Mouse (Mus musculus): ENCODE results near the gene Tle6. TPM values are rescaled to one million over a fixed set of nuclear protein-coding genes. Genes with fewer than 3 reads are reported as not detected.
A peak's percentile ranks its signal among the peaks of the same experiment; 100 is the strongest.

Gene Tle6
- total and polyA plus RNA-seq, 3 experiments: 17.5 to 49.5 (median 44.3) TPM

DNA sequence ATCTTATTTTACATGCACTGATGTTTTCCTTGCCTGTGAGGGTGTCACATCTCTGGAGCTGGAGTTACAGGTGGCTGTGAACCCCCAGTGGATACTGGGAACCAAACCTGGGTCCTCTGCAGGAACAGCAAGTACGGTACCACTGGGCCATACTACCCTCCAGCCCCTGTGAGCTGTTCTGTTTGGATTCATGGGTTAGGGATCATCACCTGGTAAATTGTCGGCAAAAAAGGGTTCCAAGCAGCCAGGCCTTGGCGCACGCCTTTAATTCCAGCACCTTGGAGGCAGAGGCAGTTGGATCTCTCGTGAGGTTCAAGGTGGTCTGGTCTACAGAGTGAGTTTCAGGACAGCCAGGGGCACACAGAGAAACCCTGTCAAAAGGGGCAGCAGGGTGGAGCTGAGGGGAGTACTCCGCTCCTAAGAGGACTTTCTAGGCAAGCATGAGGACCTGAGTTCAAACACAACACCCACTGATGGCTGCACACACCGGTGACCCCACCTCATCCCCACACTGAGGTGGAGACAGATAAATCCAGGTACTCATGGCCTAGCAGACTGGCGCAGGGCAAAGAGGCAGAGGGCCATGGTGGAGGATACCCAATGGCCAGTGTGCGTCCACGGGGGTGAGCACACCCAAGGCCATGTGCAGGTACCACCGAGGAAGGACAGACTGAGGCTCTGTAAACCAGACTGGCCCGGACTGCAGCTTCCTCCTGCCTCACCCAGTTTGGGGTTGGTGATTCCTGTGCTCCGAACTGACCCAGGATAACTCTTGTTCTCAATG is 53.9 kb downstream of the Tle6 start:
- DNase-seq (ENCODE audit: low spot score) (no peak), ATAC-seq (ENCODE audit: extremely low read depth, insufficient number of reproducible peaks, low FRiP score, poor library complexity, severe bottlenecking) (no peak)
- TF ChIP-seq POLR2AphosphoS5 (IDR thresholded peaks at IDR 0.05; ENCODE audit: insufficient replicate concordance, low read depth, low read length): no peak
- no peak for TF ChIP-seq CTCF (IDR thresholded peaks at IDR 0.05; ENCODE audit: low read depth, low read length)
- Histone ChIP-seq H3K4me3 (ENCODE audit: low read depth, low read length) (0 out of 2 replicates have a peak overlapping the region, but pooled peaks have one; percentile 1), H3K27me3 (ENCODE audit: insufficient read depth, low read length) (no peaks in the 10 kb centered on the region), H3K4me1 (ENCODE audit: insufficient read depth, low read depth, low read length) (peaks cover 78% of the 10 kb centered on the region), H3K36me3 (replicated peaks) (peaks cover 18% of the 10 kb centered on the region), H3K9me3 (replicated peaks) (no peaks in the 10 kb centered on the region)

DNA sequence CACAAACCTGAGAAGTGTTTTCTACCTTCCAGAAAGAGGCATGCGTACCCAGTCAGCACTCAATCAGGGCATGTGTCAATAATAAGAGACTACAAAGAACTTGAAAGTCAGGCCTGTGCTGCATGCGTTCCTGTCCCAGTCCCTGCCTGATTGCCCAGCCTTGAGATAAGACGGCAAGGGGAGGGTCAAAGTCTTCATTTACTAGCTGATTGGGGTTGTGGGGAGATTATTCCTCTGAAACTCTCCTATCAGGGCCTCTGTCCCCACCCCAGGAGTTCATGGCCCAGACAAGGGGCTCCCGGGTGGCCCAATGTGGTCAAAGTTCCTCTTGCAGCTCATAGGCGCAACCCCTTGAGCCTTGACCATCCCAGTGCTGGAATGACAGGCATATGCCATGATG is 54.5 kb downstream of the Tle6 start:
- DNase-seq (ENCODE audit: low spot score) (no peak), ATAC-seq (ENCODE audit: extremely low read depth, insufficient number of reproducible peaks, low FRiP score, poor library complexity, severe bottlenecking) (no peak)
- TF ChIP-seq GATA2 (IDR thresholded peaks at IDR 0.05; ENCODE audit: borderline replicate concordance, low read depth, low read length) (no peak), GATA1 (IDR thresholded peaks at IDR 0.05; ENCODE audit: borderline replicate concordance, low read length) (no peak), CTCF (IDR thresholded peaks at IDR 0.05; ENCODE audit: low read depth, low read length) (no peak), POLR2AphosphoS5 (IDR thresholded peaks at IDR 0.05; ENCODE audit: insufficient replicate concordance, low read depth, low read length) (no peak), TAL1 (conservative IDR thresholded peaks at IDR 0.05; ENCODE audit: low read depth, low read length) (no peak)
- Histone ChIP-seq H3K9me3 (replicated peaks) (no peaks in the 10 kb centered on the region), H3K4me1 (ENCODE audit: insufficient read depth, low read depth, low read length) (peaks cover 77% of the 10 kb centered on the region), H3K4me3 (ENCODE audit: low read depth, low read length) (no peak overlapping the region; the same call in 1 of the 2 replicates), H3K36me3 (replicated peaks) (peaks cover 24% of the 10 kb centered on the region), H3K27me3 (ENCODE audit: insufficient read depth, low read length) (no peaks in the 10 kb centered on the region)

DNA sequence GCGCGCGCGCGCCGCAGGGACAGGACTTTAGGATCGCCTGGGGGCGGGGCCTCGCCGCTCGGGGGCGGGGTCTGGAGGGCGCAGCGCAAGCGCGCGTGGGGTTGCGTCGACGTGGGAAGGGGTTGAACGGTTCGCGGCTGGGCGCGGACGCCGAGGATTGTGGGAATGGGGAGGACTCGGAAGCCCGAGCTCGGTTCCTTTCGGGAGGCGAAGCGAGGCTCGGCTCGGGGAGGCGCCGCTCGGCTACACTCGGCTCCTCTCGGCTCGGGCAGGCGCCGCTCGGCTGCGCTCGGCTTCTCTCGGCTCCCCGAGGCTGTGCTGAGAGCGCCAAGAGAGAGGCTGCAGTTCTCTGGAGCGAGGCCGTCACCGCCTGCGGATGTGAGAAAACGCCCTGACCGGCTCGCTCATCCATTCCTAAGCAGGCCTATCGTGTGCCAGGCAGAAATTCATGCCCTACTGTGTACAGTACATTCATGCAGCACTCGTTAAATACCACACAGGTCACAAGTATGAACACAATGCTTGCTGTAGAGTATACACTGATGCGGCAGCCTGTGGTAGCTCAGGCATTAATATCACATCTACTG is 55.6 kb downstream of the Tle6 start, which contains the start of gene Gna11:
Gna11 (minus strand) TSS at position 30 of the 587 bp plus-strand sequence.
- H3K36me3 ChIP-seq (replicated peaks): peaks cover 35% of the 10 kb centered on the region
- H3K4me3 ChIP-seq (ENCODE audit: low read depth, low read length): peak within 1 kb of the TSS; percentile 93
- ATAC-seq (ENCODE audit: extremely low read depth, insufficient number of reproducible peaks, low FRiP score, poor library complexity, severe bottlenecking) (peak; percentile 87), DNase-seq (ENCODE audit: low spot score) (peak; percentile 94)
- no peak for TF ChIP-seq TAL1 (conservative IDR thresholded peaks at IDR 0.05; ENCODE audit: low read depth, low read length)
- TF ChIP-seq GATA2 (IDR thresholded peaks at IDR 0.05; ENCODE audit: borderline replicate concordance, low read depth, low read length): no peak
- no peak for TF ChIP-seq GATA1 (IDR thresholded peaks at IDR 0.05; ENCODE audit: borderline replicate concordance, low read length)
- TF ChIP-seq CTCF (IDR thresholded peaks at IDR 0.05; ENCODE audit: low read depth, low read length): no peak
- TF ChIP-seq POLR2AphosphoS5 (IDR thresholded peaks at IDR 0.05; ENCODE audit: insufficient replicate concordance, low read depth, low read length): no peak
- H3K27me3 ChIP-seq (ENCODE audit: insufficient read depth, low read length): no peaks in the 10 kb centered on the region
- peaks cover 73% of the 10 kb centered on the region for H3K4me1 ChIP-seq (ENCODE audit: insufficient read depth, low read depth, low read length)
- H3K9me3 ChIP-seq (replicated peaks): no peaks in the 10 kb centered on the region

DNA sequence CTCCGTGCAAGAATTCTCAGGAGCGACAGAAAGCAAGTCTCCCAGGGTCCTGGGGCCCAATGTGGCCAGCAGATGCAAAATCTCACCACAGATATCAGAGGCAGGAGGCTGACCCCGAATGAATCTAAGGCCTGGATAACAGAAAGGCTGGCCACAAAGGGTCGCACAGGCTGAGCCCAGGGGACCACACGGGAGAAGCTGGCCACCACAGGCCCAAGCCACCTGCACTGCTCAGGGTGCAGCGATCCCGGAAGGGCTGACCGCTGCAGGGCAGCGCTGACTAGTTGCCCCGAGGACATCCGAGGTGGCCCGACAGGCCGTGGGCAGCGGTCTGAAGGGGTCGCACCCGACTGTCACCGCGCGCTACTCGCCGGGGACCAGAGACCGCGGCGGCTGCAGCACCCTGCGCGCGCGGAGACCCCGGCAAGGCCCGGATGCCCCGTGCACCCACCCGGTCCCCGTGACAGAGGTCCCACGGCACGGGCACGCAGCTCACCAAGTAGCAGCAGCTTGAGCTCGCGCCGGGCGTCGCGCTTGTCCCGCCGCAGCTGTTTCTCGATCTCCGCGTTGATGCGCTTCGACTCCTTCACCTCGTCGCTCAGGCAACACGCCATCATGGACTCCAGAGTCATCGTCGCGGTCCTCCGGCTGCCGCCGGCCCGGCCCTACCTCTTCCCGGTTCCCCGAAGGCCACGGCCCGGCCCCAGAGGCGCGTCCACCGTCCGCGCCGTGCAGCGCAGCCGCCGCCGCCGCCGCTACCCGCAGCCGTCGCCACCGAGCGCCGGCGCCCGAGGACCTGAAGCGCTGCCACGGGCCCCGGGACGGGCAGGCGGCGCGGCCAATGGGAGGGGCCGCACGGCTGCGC is 56.3 kb downstream of the Tle6 start:
- Histone ChIP-seq H3K9me3 (replicated peaks) (no peaks in the 10 kb centered on the region), H3K27me3 (ENCODE audit: insufficient read depth, low read length) (no peaks in the 10 kb centered on the region), H3K4me1 (ENCODE audit: insufficient read depth, low read depth, low read length) (peaks cover 73% of the 10 kb centered on the region), H3K4me3 (ENCODE audit: low read depth, low read length) (peak overlapping the region; percentile 93), H3K36me3 (replicated peaks) (peaks cover 42% of the 10 kb centered on the region)
- DNase-seq (ENCODE audit: low spot score) (peak; percentile 38), ATAC-seq (ENCODE audit: extremely low read depth, insufficient number of reproducible peaks, low FRiP score, poor library complexity, severe bottlenecking) (no peak)
- TF ChIP-seq GATA1 (IDR thresholded peaks at IDR 0.05; ENCODE audit: borderline replicate concordance, low read length) (no peak), CTCF (IDR thresholded peaks at IDR 0.05; ENCODE audit: low read depth, low read length) (no peak), TAL1 (conservative IDR thresholded peaks at IDR 0.05; ENCODE audit: low read depth, low read length) (no peak), POLR2AphosphoS5 (IDR thresholded peaks at IDR 0.05; ENCODE audit: insufficient replicate concordance, low read depth, low read length) (no peak), GATA2 (IDR thresholded peaks at IDR 0.05; ENCODE audit: borderline replicate concordance, low read depth, low read length) (no peak)

DNA sequence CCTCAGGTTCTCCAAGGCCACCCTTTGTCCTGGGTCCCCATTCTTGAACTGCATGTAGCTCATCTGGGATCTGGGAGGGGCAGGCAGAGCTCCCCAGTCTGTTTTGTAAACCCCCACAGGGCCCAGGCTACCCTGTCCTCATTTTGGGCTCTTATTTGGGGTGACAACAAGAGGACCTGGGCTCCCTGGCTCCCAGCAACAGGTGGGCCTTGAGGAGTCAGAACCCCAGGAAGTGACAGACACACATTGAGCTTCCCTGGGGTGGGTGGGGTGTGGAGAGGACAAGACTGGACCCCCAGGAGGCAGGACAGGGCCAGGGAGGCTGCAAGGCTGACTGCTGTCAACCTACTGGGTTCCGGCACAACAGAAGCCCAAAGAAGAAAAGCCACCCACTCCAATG is 57.2 kb downstream of the Tle6 start:
- Histone ChIP-seq H3K4me1 (ENCODE audit: insufficient read depth, low read depth, low read length) (peaks cover 75% of the 10 kb centered on the region), H3K27me3 (ENCODE audit: insufficient read depth, low read length) (no peaks in the 10 kb centered on the region), H3K4me3 (ENCODE audit: low read depth, low read length) (peak overlapping the region; percentile 93; the same call in 1 of the 2 replicates), H3K9me3 (replicated peaks) (no peaks in the 10 kb centered on the region), H3K36me3 (replicated peaks) (peaks cover 51% of the 10 kb centered on the region)
- TF ChIP-seq TAL1 (conservative IDR thresholded peaks at IDR 0.05; ENCODE audit: low read depth, low read length): no peak
- TF ChIP-seq GATA1 (IDR thresholded peaks at IDR 0.05; ENCODE audit: borderline replicate concordance, low read length): no peak
- no peak for TF ChIP-seq GATA2 (IDR thresholded peaks at IDR 0.05; ENCODE audit: borderline replicate concordance, low read depth, low read length)
- TF ChIP-seq POLR2AphosphoS5 (IDR thresholded peaks at IDR 0.05; ENCODE audit: insufficient replicate concordance, low read depth, low read length): no peak
- TF ChIP-seq CTCF (IDR thresholded peaks at IDR 0.05; ENCODE audit: low read depth, low read length): no peak
- DNase-seq (ENCODE audit: low spot score): no peak
- ATAC-seq (ENCODE audit: extremely low read depth, insufficient number of reproducible peaks, low FRiP score, poor library complexity, severe bottlenecking): no peak
